Mouse (Mus musculus) heart, postnatal 0 days (tissue): ENCODE data around the gene Oxsr1.

Experiments used
- CTCF ChIP-seq: IDR thresholded peaks from 2 replicates; pipeline ENCODE4 v1.5.1; 2016; ENCODE audit warnings: antibody characterized with exemption, control low read depth, low read depth
- EP300 ChIP-seq: IDR thresholded peaks from 2 replicates; pipeline ENCODE4 v1.6.1; 2016; ENCODE audit warnings: antibody characterized with exemption, low read depth

GRCm38 (mm10) chr9:119358058-119358429 lies 35.8 kb upstream of the Oxsr1 start:
- TF ChIP-seq EP300 (no peak), CTCF (no peak)
